Mouse (Mus musculus): Measurements from ENCODE around the gene Myh10. TPM values are rescaled to one million over a fixed set of nuclear protein-coding genes. Genes with fewer than 3 reads are reported as not detected.

Myh10 gene
- polyA plus RNA-seq, 1 experiment from 2014 or later = 179 TPM

DNA sequence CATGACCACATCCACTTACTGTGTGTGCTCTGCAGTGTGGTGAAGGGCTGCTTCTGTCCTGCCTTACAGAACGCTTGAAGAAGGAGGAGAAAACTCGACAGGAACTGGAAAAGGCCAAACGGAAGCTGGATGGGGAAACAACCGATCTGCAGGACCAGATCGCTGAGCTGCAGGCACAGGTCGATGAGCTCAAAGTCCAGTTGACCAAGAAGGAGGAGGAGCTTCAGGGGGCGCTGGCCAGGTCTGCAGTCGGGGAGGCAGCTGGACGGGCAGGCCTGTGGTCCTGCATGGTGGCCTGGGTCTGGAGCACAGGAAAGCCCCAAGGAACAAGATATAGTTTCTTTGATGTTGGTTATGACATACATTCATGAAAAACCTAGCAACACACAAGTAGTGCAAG is 100.4 kb downstream of the Myh10 start:
- ATAC-seq (ENCODE audit: insufficient read depth) = no peak
- H3K9me3 ChIP-seq (ENCODE audit: low read depth, low read length) = no peaks in the 10 kb centered on the region
- TF ChIP-seq CTCF (IDR thresholded peaks at IDR 0.05; ENCODE audit: low read depth) = no peak
- no peaks in the 10 kb centered on the region for H3K27me3 ChIP-seq (ENCODE audit: insufficient read depth, low read length)
- H3K27ac ChIP-seq (ENCODE audit: low read depth) = no peak overlapping the region
- no peak overlapping the region for H3K4me2 ChIP-seq
- DNase-seq = no peak
- no peak overlapping the region for H3K4me3 ChIP-seq (ENCODE audit: low read depth, low read length)
- no peak overlapping the region for H3K9ac ChIP-seq
- 84% methylated on average over 9 of the region's 9 CpGs for WGBS
- no peaks in the 10 kb centered on the region for H3K4me1 ChIP-seq (ENCODE audit: insufficient read depth)
- peaks cover 97% of the 10 kb centered on the region for H3K36me3 ChIP-seq (ENCODE audit: insufficient read depth)

DNA sequence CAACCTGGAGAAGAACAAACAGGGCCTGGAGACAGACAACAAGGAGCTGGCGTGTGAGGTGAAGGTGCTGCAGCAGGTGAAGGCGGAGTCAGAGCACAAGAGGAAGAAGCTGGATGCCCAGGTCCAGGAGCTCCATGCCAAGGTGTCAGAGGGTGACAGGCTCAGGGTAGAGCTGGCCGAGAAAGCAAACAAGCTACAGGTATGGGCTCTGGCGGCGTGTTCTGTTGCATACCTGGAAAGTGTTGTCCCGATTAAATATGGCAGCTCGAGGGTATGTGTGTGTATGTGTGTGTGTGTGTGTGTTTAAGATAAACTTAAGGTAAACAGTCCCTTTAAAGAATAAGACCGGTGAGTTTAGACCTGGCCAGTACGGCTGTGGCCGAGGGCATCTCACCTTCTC is 106.9 kb downstream of the Myh10 start:
- Histone ChIP-seq H3K4me2 (no peak overlapping the region), H3K4me3 (ENCODE audit: low read depth, low read length) (no peak overlapping the region), H3K36me3 (ENCODE audit: insufficient read depth) (peaks cover 98% of the 10 kb centered on the region), H3K9ac (no peak overlapping the region), H3K27ac (ENCODE audit: low read depth) (no peak overlapping the region), H3K27me3 (ENCODE audit: insufficient read depth, low read length) (no peaks in the 10 kb centered on the region), H3K9me3 (ENCODE audit: low read depth, low read length) (no peaks in the 10 kb centered on the region), H3K4me1 (ENCODE audit: insufficient read depth) (no peaks in the 10 kb centered on the region)
- 88% methylated on average over 10 of the region's 10 CpGs for WGBS
- no peak for ATAC-seq (ENCODE audit: insufficient read depth)
- no peak for TF ChIP-seq CTCF (IDR thresholded peaks at IDR 0.05; ENCODE audit: low read depth)
- DNase-seq = no peak

DNA sequence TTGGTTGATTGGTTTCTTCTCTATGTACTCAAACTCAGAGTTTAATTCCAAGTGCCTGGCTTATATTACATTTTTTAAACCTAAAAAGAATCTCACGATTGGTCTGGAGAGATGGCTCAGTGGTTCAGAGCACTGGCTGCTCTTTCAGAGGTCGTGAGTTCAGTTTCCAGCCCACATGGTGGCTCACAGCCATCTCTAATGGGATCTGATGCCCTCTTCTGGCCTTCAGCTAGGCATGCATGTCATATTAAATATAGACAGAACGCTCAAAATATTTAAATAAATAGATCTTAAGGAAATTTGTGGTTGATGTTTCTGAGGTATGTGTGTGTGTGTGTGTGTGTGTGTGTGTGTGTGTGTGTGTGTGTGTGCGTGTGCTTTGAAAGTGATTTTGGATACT is 113.8 kb downstream of the Myh10 start:
- WGBS = 56% methylated on average over 4 of the region's 4 CpGs
- H3K9ac ChIP-seq = no peak overlapping the region
- no peak overlapping the region for H3K4me3 ChIP-seq (ENCODE audit: low read depth, low read length)
- no peaks in the 10 kb centered on the region for H3K9me3 ChIP-seq (ENCODE audit: low read depth, low read length)
- no peak overlapping the region for H3K4me2 ChIP-seq
- peak; percentile 63 for DNase-seq
- H3K27me3 ChIP-seq (ENCODE audit: insufficient read depth, low read length) = no peaks in the 10 kb centered on the region
- no peaks in the 10 kb centered on the region for H3K4me1 ChIP-seq (ENCODE audit: insufficient read depth)
- ATAC-seq (ENCODE audit: insufficient read depth) = no peak
- no peak overlapping the region for H3K27ac ChIP-seq (ENCODE audit: low read depth)
- peaks cover 99% of the 10 kb centered on the region for H3K36me3 ChIP-seq (ENCODE audit: insufficient read depth)
- peak; percentile 40; the same call in 1 of the 2 replicates for TF ChIP-seq CTCF (IDR thresholded peaks at IDR 0.05; ENCODE audit: low read depth)

DNA sequence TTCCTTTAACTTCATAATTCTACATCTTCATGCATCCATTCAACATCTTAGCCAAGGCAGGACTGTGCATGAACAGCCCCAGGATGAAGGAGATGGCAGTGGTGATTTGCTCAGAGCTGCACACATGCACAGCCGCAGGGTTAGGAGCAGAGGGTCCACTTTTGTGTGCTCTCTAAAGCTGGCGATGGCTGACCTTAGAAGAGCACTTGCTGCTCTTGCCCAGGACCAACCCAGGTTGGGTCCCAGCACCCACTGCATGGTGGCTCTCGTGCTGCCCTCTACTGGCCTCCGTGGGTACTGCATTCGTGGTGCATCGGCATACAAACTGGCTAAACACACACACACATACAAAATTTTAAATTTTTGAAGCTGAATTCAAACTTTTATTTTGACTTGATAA is 116.4 kb downstream of the Myh10 start:
- no peak overlapping the region for H3K9ac ChIP-seq
- no peak overlapping the region for H3K27ac ChIP-seq (ENCODE audit: low read depth)
- peak; percentile 85 for DNase-seq
- H3K4me1 ChIP-seq (ENCODE audit: insufficient read depth) = no peaks in the 10 kb centered on the region
- no peak for ATAC-seq (ENCODE audit: insufficient read depth)
- no peak overlapping the region for H3K4me2 ChIP-seq
- H3K9me3 ChIP-seq (ENCODE audit: low read depth, low read length) = no peaks in the 10 kb centered on the region
- peak; percentile 97 for TF ChIP-seq CTCF (IDR thresholded peaks at IDR 0.05; ENCODE audit: low read depth)
- H3K36me3 ChIP-seq (ENCODE audit: insufficient read depth) = peaks cover 99% of the 10 kb centered on the region
- H3K4me3 ChIP-seq (ENCODE audit: low read depth, low read length) = no peak overlapping the region
- WGBS = 37% methylated on average over 6 of the region's 6 CpGs
- H3K27me3 ChIP-seq (ENCODE audit: insufficient read depth, low read length) = no peaks in the 10 kb centered on the region

DNA sequence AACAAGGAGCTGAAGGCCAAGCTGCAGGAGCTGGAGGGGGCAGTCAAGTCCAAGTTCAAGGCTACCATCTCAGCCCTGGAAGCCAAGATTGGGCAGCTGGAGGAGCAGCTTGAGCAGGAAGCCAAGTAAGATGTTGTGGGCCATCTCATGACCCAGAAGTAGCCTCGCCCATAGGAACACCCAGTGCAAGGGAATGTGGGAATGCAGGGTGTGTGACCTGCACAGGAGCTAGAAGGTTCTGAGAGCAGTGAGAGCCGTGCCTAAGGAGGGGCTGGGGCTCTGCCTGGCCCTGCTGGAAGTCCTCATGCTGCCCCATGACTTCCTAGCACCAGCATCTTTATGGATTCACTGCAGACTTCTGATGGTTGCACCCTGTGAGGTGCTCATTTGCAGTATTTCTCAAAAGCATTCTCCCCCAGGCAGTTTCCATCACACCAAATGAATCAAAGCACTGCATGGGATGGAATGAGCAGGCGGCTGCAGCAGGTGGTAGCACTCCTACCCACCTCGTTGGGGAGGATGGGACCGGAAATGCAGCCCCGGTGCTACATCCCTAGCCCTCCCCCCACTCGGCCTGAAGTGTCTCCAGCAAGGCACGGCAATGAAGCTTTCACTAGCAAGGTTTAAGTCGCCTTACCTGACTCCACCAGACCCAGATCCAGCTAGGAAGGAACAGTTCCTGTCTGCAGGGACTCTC is 120.7 kb downstream of the Myh10 start:
- Histone ChIP-seq H3K4me1 (ENCODE audit: insufficient read depth) (no peaks in the 10 kb centered on the region), H3K4me3 (ENCODE audit: low read depth, low read length) (no peak overlapping the region), H3K27me3 (ENCODE audit: insufficient read depth, low read length) (no peaks in the 10 kb centered on the region), H3K27ac (ENCODE audit: low read depth) (no peak overlapping the region), H3K36me3 (ENCODE audit: insufficient read depth) (peaks cover 96% of the 10 kb centered on the region), H3K9ac (no peak overlapping the region), H3K9me3 (ENCODE audit: low read depth, low read length) (no peaks in the 10 kb centered on the region), H3K4me2 (no peak overlapping the region)
- no peak for TF ChIP-seq CTCF (IDR thresholded peaks at IDR 0.05; ENCODE audit: low read depth)
- WGBS = 60% methylated on average over 9 of the region's 9 CpGs
- no peak for DNase-seq
- ATAC-seq (ENCODE audit: insufficient read depth) = no peak

DNA sequence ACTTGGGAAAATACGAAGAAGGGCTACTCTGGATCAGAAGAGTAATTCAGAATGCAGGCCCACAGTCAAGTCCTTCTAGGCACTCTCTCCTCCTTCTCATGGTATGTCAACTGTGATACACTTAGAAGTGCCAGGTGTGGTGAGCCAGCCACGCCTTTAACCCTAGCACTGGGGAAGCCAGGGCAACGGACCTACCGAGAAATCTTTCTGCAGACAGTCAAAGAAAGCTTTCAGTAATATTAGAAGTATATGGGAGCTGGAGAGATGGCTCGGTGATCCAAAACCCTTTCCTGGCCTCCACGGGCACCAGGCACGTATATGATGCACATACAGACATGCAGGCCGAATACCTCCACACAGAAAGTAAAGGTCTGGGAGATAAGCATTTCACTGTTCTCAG is 127.1 kb downstream of the Myh10 start:
- no peak for TF ChIP-seq CTCF (IDR thresholded peaks at IDR 0.05; ENCODE audit: low read depth)
- no peaks in the 10 kb centered on the region for H3K9me3 ChIP-seq (ENCODE audit: low read depth, low read length)
- no peak overlapping the region for H3K4me3 ChIP-seq (ENCODE audit: low read depth, low read length)
- H3K36me3 ChIP-seq (ENCODE audit: insufficient read depth) = peaks cover 84% of the 10 kb centered on the region
- no peak for DNase-seq
- 83% methylated on average over 8 of the region's 8 CpGs for WGBS
- H3K4me2 ChIP-seq = no peak overlapping the region
- ATAC-seq (ENCODE audit: insufficient read depth) = no peak
- no peaks in the 10 kb centered on the region for H3K4me1 ChIP-seq (ENCODE audit: insufficient read depth)
- H3K27me3 ChIP-seq (ENCODE audit: insufficient read depth, low read length) = no peaks in the 10 kb centered on the region
- H3K27ac ChIP-seq (ENCODE audit: low read depth) = no peak overlapping the region
- H3K9ac ChIP-seq = no peak overlapping the region

DNA sequence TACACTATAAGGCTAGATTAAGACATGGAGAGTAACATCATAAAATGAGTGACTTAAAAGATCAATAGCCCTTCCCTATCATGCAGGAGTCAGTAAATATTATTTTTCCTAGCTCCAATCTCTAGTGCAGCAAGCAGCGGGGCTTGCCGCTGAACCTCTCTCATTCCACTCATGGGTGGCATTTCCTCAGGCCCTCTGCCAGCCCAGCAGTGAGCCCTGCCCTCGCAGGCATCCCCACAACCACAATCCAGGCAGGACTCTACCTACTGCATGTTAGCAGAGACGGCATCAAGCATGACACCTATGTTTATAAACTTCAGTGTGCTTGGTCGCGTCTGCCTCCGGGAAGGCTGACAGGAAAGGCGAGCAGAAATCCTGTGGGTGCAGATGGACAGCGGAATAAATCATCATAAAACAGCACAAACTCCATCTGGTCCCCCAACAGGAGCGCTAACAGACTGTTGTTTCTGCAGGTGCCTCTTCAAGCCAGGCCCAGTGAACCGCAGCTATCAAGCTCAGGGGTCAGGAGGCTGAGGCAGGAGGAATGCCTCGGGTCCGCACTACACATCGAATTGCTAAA is 128.0 kb downstream of the Myh10 start:
- Histone ChIP-seq H3K4me3 (ENCODE audit: low read depth, low read length) (no peak overlapping the region), H3K9ac (no peak overlapping the region), H3K27ac (ENCODE audit: low read depth) (no peak overlapping the region), H3K4me1 (ENCODE audit: insufficient read depth) (no peaks in the 10 kb centered on the region), H3K27me3 (ENCODE audit: insufficient read depth, low read length) (no peaks in the 10 kb centered on the region), H3K9me3 (ENCODE audit: low read depth, low read length) (no peaks in the 10 kb centered on the region), H3K36me3 (ENCODE audit: insufficient read depth) (peaks cover 83% of the 10 kb centered on the region), H3K4me2 (no peak overlapping the region)
- 82% methylated on average over 14 of the region's 14 CpGs for WGBS
- no peak for ATAC-seq (ENCODE audit: insufficient read depth)
- no peak for TF ChIP-seq CTCF (IDR thresholded peaks at IDR 0.05; ENCODE audit: low read depth)
- DNase-seq = no peak

Data from lung, embryonic 14.5 days (tissue).